Mouse (Mus musculus) telencephalon, adult 2 months (tissue): ENCODE measurements around the gene Tmco4.

Experiments used
- DNase-seq: peaks from one replicate; pipeline ENCODE4 v3.0.0-alpha.2; 2011; ENCODE audit warnings: low read depth, low spot score

Gene Tmco4

GRCm38 (mm10) chr4:139019413-139019812 lies 46.7 kb downstream of the Tmco4 start:
- DNase-seq, result no peak

GRCm38 (mm10) chr4:139020385-139020784 lies 47.7 kb downstream of the Tmco4 start:
- DNase-seq, result no peak

- no peak for DNase-seq
Measured at GRCm38 (mm10) chr4:139024379-139024778, 51.7 kb downstream of the Tmco4 start.

GRCm38 (mm10) chr4:139030675-139031074 lies 58.0 kb downstream of the Tmco4 start:
- no peak for DNase-seq

GRCm38 (mm10) chr4:139032521-139032920 lies 59.8 kb downstream of the Tmco4 start:
- DNase-seq, result no peak

GRCm38 (mm10) chr4:139033263-139034009 lies 60.7 kb downstream of the Tmco4 start:
- DNase-seq, result no peak

- DNase-seq, result no peak
Measured at GRCm38 (mm10) chr4:139034010-139034367, 61.3 kb downstream of the Tmco4 start.

- DNase-seq, result no peak
Measured at GRCm38 (mm10) chr4:139034540-139034939, 61.9 kb downstream of the Tmco4 start.

- DNase-seq, result no peak
Measured at GRCm38 (mm10) chr4:139034942-139035341, 62.3 kb downstream of the Tmco4 start.

GRCm38 (mm10) chr4:139035799-139036198 lies 63.1 kb downstream of the Tmco4 start:
- no peak for DNase-seq

- DNase-seq, result no peak
Measured at GRCm38 (mm10) chr4:139037795-139038607, 65.3 kb downstream of the Tmco4 start.

- no peak for DNase-seq
Measured at GRCm38 (mm10) chr4:139040084-139040839, 67.6 kb downstream of the Tmco4 start.

- DNase-seq, result no peak
Measured at GRCm38 (mm10) chr4:139042611-139043010, 69.9 kb downstream of the Tmco4 start.

GRCm38 (mm10) chr4:139043600-139043999 lies 70.9 kb downstream of the Tmco4 start:
- DNase-seq, result no peak

- no peak for DNase-seq
Measured at GRCm38 (mm10) chr4:139044566-139044965, 71.9 kb downstream of the Tmco4 start.

GRCm38 (mm10) chr4:139046354-139046753 lies 73.7 kb downstream of the Tmco4 start:
- DNase-seq, result no peak

- peak; percentile 61 for DNase-seq
Measured at GRCm38 (mm10) chr4:139048518-139048917, 75.8 kb downstream of the Tmco4 start.

- DNase-seq, result no peak
Measured at GRCm38 (mm10) chr4:139052796-139053195, 80.1 kb downstream of the Tmco4 start.

- no peak for DNase-seq
Measured at GRCm38 (mm10) chr4:139053391-139053790, 80.7 kb downstream of the Tmco4 start.

- no peak for DNase-seq
Measured at GRCm38 (mm10) chr4:139054300-139054923, 81.7 kb downstream of the Tmco4 start.

- no peak for DNase-seq
Measured at GRCm38 (mm10) chr4:139055336-139055735, 82.6 kb downstream of the Tmco4 start.

GRCm38 (mm10) chr4:139055744-139056143 lies 83.1 kb downstream of the Tmco4 start:
- no peak for DNase-seq
